Comparison of ENCODE assay signal across 14 mouse cellular contexts in genomic region chr19:22847696-22848095, GRCm38 (mm10).
A peak's percentile ranks its signal among the peaks of the same experiment; 100 is the strongest.
DNase-seq lines count a peak whose midpoint lies in the region; ATAC-seq and TF ChIP-seq lines count a peak whose summit lies in the region.
"Had no signal": no experiment of that assay in that cellular context is flagged by ENCODE, and none has a peak within 500 bp of the region (broad histone marks: within the 10 kb centered on the region; RNA-seq: fewer than 3 reads in every experiment).

No protein-coding gene starts in this region.

- H3K4me1 ChIP-seq in hindbrain, embryonic 15.5 days (replicated peaks): peaks cover 14% of the 10 kb centered on the region; the same call in 1 of the 2 replicates
- H3K4me1 ChIP-seq in midbrain, embryonic 14.5 days (ENCODE audit: control insufficient read depth, insufficient read depth, low read length): no peaks in the 10 kb centered on the region
- H3K4me1 ChIP-seq: intestine, embryonic 15.5 days had no signal

- no peak for TF ChIP-seq POLR2A in brain, embryonic 14.5 days (IDR thresholded peaks at IDR 0.05; ENCODE audit: borderline replicate concordance, extremely low read depth, insufficient read depth, insufficient read length, poor library complexity, severe bottlenecking)

- no peaks in the 10 kb centered on the region for H3K9me3 ChIP-seq in hindbrain, embryonic 15.5 days
- no peaks in the 10 kb centered on the region for H3K9me3 ChIP-seq in midbrain, embryonic 14.5 days (ENCODE audit: control insufficient read depth, low read length)
- H3K9me3 ChIP-seq: intestine, embryonic 15.5 days had no signal

- peak; percentile 27 for DNase-seq in R1 (ENCODE audit: low read depth, low spot score)
- DNase-seq in brain, embryonic 14.5 days (ENCODE audit: low read depth): peak; percentile 59
- DNase-seq in midbrain, embryonic 14.5 days: peak; percentile 50
- DNase-seq in spleen, postnatal 4 days (ENCODE audit: low spot score in 2 of 2): no peak
- no peak for DNase-seq in left cerebral cortex, postnatal 14 days (ENCODE audit: low spot score in 2 of 2)
- no peak for DNase-seq in cerebellum, adult 11-12 months
- DNase-seq: cerebellum, adult 9-11 months; heart, postnatal 10 days; kidney, postnatal 14 days; right cerebral cortex, postnatal 25 days; thymus, adult 18-20 months had no signal

- no peaks in the 10 kb centered on the region; the same call in 1 of the 2 replicates for H3K27me3 ChIP-seq in hindbrain, embryonic 15.5 days
- H3K27me3 ChIP-seq in midbrain, embryonic 14.5 days (ENCODE audit: control insufficient read depth, insufficient read depth, low read length): peaks cover 8% of the 10 kb centered on the region
- H3K27me3 ChIP-seq: intestine, embryonic 15.5 days had no signal

- no peaks in the 10 kb centered on the region for H3K36me3 ChIP-seq in hindbrain, embryonic 15.5 days
- H3K36me3 ChIP-seq in midbrain, embryonic 14.5 days (ENCODE audit: control insufficient read depth, insufficient read depth, low read length): no peaks in the 10 kb centered on the region
- H3K36me3 ChIP-seq: intestine, embryonic 15.5 days had no signal

- peak overlapping the region; percentile 29; the same call in 1 of the 2 replicates for H3K4me2 ChIP-seq in hindbrain, embryonic 15.5 days
- H3K4me2 ChIP-seq in midbrain, embryonic 14.5 days (ENCODE audit: low read length): peak overlapping the region; percentile 26
- H3K4me2 ChIP-seq: intestine, embryonic 15.5 days had no signal

- 6% methylated on average over 12 of the region's 12 CpGs for WGBS in hindbrain, embryonic 15.5 days
- WGBS in midbrain, embryonic 14.5 days: 7% methylated on average over 12 of the region's 12 CpGs

- H3K4me3 ChIP-seq in hindbrain, embryonic 15.5 days: no peak overlapping the region
- no peak overlapping the region for H3K4me3 ChIP-seq in midbrain, embryonic 14.5 days (replicated peaks; ENCODE audit: low read depth, low read length)
- H3K4me3 ChIP-seq: intestine, embryonic 15.5 days had no signal

- ATAC-seq in hindbrain, embryonic 15.5 days (ENCODE audit: low FRiP score, low read depth): no peak
- ATAC-seq in midbrain, embryonic 14.5 days (ENCODE audit: low FRiP score, low TSS enrichment): no peak
- ATAC-seq: CD4-positive, CD25-positive, alpha-beta regulatory T cell, adult 4 months; intestine, embryonic 15.5 days had no signal

- intact Hi-C loops in left cerebral cortex, postnatal 14 days (cut with DNase I): no loop called here

- H3K27ac ChIP-seq in hindbrain, embryonic 15.5 days (replicated peaks): no peak overlapping the region
- H3K27ac ChIP-seq in midbrain, embryonic 14.5 days (replicated peaks; ENCODE audit: low read depth, low read length): no peak overlapping the region
- H3K27ac ChIP-seq: intestine, embryonic 15.5 days had no signal

- TF ChIP-seq CTCF in brain, embryonic 14.5 days (IDR thresholded peaks at IDR 0.05; ENCODE audit: borderline replicate concordance, extremely low read depth, insufficient read depth, insufficient read length): no peak

- no peak overlapping the region for H3K9ac ChIP-seq in hindbrain, embryonic 15.5 days
- no peak overlapping the region for H3K9ac ChIP-seq in midbrain, embryonic 14.5 days (replicated peaks; ENCODE audit: low read length)
- H3K9ac ChIP-seq: intestine, embryonic 15.5 days had no signal

Comparison
In these comparisons a context has a peak if more than half of its experiments do, and no peak if none do; other contexts are left out.
1. DNase-seq: peak in R1 (single experiment), brain, embryonic 14.5 days (single experiment) and midbrain, embryonic 14.5 days (single experiment); none in spleen, postnatal 4 days (0 of 2), left cerebral cortex, postnatal 14 days (0 of 2) and cerebellum, adult 11-12 months (single experiment).